Mouse (Mus musculus) liver, postnatal 0 days (tissue): ENCODE measurements around the gene Dgki. TPM values are rescaled to one million over a fixed set of nuclear protein-coding genes. Genes with fewer than 3 reads are reported as not detected.

Experiments
- ATAC-seq: fragments of 200-750 bp; cut with Nextera tagmentation; 2 replicates; pipeline ENCODE4 v1.8.0; 2017; ENCODE audit warnings: mild to moderate bottlenecking, moderate library complexity
- DNase-seq: peaks from one replicate; pipeline ENCODE4 v3.0.0-alpha.2; 2016
- H3K27ac ChIP-seq: fragments of 300-500 bp; sonication (generic); 2 replicates; pipeline ENCODE4 v1.5.1; 2014; ENCODE audit warnings: antibody characterized with exemption, moderate library complexity, mild to moderate bottlenecking, low read depth
- H3K27me3 ChIP-seq: fragments of 300-500 bp; sonication (generic); 2 replicates; pipeline ENCODE4 v1.6.1; 2014; ENCODE audit warnings: low read length, control low read depth, mixed read lengths; ENCODE audit not compliant: insufficient read depth
- H3K36me3 ChIP-seq: fragments of 300-500 bp; sonication (generic); replicated peaks from 2 replicates; pipeline ENCODE4 v1.6.1; 2014; ENCODE audit warnings: mild to moderate bottlenecking, control low read depth, low read length, moderate library complexity, mixed read lengths; ENCODE audit not compliant: insufficient read depth
- H3K4me1 ChIP-seq: fragments of 300-500 bp; sonication (generic); 2 replicates; pipeline ENCODE4 v1.6.1; 2014; ENCODE audit warnings: antibody characterized with exemption, mild to moderate bottlenecking, control low read depth; ENCODE audit not compliant: insufficient read depth
- H3K4me2 ChIP-seq: fragments of 300-500 bp; sonication (generic); 2 replicates; pipeline ENCODE4 v1.6.1; 2014; ENCODE audit warnings: low read depth, mild to moderate bottlenecking, low read length, moderate library complexity, mixed read lengths
- H3K4me3 ChIP-seq: fragments of 300-500 bp; sonication (generic); 2 replicates; pipeline ENCODE4 v1.5.1; 2014; ENCODE audit warnings: low read depth, low read length
- H3K9ac ChIP-seq: fragments of 300-500 bp; sonication (generic); replicated peaks from 2 replicates; pipeline ENCODE4 v1.6.1; 2014; ENCODE audit warnings: mild to moderate bottlenecking, moderate library complexity
- H3K9me3 ChIP-seq: fragments of 300-500 bp; sonication (generic); 2 replicates; pipeline ENCODE4 v1.6.1; 2016; ENCODE audit warnings: mild to moderate bottlenecking, control low read depth, low read length, mixed read lengths
- CTCF ChIP-seq: sonication (generic); IDR thresholded peaks from 2 replicates; pipeline ENCODE4 v1.5.1; 2016; ENCODE audit warnings: antibody characterized with exemption, low read depth
- EP300 ChIP-seq: IDR thresholded peaks from 2 replicates; pipeline ENCODE4 v1.6.1; 2016; ENCODE audit warnings: antibody characterized with exemption, low read depth, mild to moderate bottlenecking
- WGBS: fragments of 180-500 bp; shearing (Covaris S2); extraction: QIAGEN DNeasy Blood & Tissue Kit; methylation state at CpG from one replicate; pipeline ENCODE4 v1.1.7; 2014; ENCODE audit not compliant: insufficient replicate concordance; 5-methylcytosine and 5-hydroxymethylcytosine counted together
- polyA plus RNA-seq: library from polyadenylated mRNA; unstranded; fragments of >200 nt; fragmentation: Nextera tagmentation; extraction: Ambion mirVana; gene quantifications from 2 replicates; pipeline ENCODE4 v1.2.1, GENCODE M21; 2015

Gene Dgki
- polyA plus RNA-seq, 1 experiment from 2014 or later: 0.56 TPM

DNA sequence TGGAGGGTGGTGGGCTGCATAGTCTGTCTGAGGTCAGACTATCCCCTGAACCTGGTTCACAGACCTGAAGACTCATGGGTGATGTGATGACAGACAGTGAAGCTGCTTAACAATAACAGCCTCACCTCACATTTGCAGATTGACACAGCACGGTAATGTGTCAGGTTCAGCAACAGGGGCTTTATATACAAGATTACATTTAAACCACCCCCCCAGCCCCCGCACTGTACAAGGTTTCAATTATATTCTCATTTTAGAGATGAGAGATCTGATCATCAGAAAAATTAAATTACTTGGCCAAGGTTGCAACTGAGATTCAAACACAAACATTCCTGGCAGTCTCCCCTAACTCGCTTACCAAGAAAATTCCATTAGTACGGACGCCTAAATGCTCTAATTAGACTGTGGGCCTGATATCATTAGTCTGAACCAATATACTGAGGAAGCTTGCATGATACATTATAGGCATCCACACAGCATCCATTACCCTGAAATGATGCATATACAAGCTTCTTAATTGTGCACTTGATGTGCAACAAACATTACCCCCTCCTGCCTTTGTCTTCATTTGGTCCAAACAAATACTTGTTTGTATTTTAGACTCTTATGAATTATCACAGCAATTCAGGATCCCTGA is 330.6 kb downstream of the Dgki start:
- TF ChIP-seq CTCF (no peak), EP300 (no peak)
- WGBS: 84% methylated on average over 5 of the region's 5 CpGs
- no peaks in the 10 kb centered on the region for H3K9me3 ChIP-seq
- no peaks in the 10 kb centered on the region for H3K27me3 ChIP-seq
- no peak overlapping the region for H3K9ac ChIP-seq
- H3K27ac ChIP-seq: no peak overlapping the region
- no peak overlapping the region for H3K4me3 ChIP-seq
- no peak for ATAC-seq
- H3K4me2 ChIP-seq: no peak overlapping the region
- no peaks in the 10 kb centered on the region for H3K36me3 ChIP-seq
- no peaks in the 10 kb centered on the region for H3K4me1 ChIP-seq
- no peak for DNase-seq

DNA sequence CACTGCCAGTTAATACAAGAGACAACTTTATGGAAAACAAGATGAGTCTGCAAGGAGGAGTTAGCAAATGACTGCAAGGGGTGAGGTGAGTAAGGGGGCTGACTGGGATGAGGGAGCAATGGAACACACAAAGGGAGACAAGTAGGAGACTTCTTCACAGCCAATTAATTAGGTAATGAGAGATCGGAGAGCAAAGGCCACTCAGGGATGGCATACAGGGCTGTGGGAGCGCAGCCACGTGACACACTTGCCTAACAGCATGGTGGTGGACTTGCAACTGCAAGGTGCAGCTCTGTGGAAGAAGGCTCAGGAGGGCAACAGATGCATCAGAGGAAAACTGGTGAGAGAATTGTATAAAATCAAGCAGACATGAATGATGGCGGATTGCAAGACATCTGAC is 339.3 kb downstream of the Dgki start:
- DNase-seq (no peak), ATAC-seq (no peak)
- no peak overlapping the region for H3K4me2 ChIP-seq
- TF ChIP-seq CTCF: no peak
- TF ChIP-seq EP300: no peak
- H3K27ac ChIP-seq: no peak overlapping the region
- H3K4me1 ChIP-seq: no peaks in the 10 kb centered on the region
- H3K36me3 ChIP-seq: no peaks in the 10 kb centered on the region
- no peaks in the 10 kb centered on the region for H3K9me3 ChIP-seq
- 72% methylated on average over 4 of the region's 4 CpGs for WGBS
- H3K9ac ChIP-seq: no peak overlapping the region
- H3K4me3 ChIP-seq: no peak overlapping the region
- H3K27me3 ChIP-seq: no peaks in the 10 kb centered on the region

DNA sequence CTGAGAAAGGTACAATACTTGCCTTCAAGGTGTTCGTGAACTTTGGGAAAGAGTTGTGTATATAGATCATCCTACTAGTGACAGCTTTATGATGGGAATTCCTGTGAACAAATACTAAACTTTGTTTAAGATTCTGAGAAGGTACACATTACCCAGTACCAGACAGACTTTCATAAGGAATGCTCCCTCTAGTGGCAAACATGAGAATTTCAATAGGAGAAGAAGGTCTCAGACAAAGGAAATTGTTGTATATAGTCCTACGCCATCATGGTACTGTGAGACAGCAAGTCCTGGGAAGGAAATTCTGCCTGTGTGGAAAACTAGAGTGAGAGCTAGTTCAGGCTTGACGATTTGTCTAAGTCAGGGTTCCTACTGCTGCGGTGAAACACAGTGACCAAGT is 344.7 kb downstream of the Dgki start:
- no peaks in the 10 kb centered on the region for H3K36me3 ChIP-seq
- no peak overlapping the region for H3K9ac ChIP-seq
- H3K27ac ChIP-seq: no peak overlapping the region
- ATAC-seq (no peak), DNase-seq (no peak)
- H3K27me3 ChIP-seq: no peaks in the 10 kb centered on the region
- WGBS: 74% methylated on average over 4 of the region's 4 CpGs
- no peaks in the 10 kb centered on the region for H3K9me3 ChIP-seq
- TF ChIP-seq EP300 (no peak), CTCF (peak; percentile 54)
- H3K4me1 ChIP-seq: no peaks in the 10 kb centered on the region
- H3K4me3 ChIP-seq: no peak overlapping the region
- H3K4me2 ChIP-seq: no peak overlapping the region

- WGBS: 45% methylated on average over 3 of the region's 3 CpGs
- ATAC-seq: no peak
Measured at GRCm38 (mm10) chr6:36950648-36951047, 349.3 kb downstream of the Dgki start.

DNA sequence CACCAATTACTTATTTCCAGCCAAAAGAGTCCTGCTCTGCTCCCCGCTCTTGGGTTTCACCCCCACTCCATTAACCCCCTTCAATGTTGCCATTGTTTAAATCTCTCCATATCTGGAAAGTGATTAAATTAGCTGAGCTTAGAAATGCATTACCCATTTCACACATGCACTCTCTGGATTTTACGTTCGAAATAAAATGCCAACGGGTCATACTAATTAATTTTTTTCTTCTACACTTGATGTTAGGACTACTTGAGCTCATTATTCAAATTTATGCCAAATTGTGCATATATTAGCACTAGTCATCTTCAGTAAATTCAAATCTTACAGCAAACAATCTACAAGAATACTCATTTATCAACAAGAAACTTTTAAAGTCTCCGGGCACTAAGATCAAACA is 352.1 kb downstream of the Dgki start:
- no peak for ATAC-seq

More at GRCm38 (mm10) chr6:36950648-36951047, 349.3 kb downstream of the Dgki start:
- H3K27ac ChIP-seq: no peak overlapping the region
- TF ChIP-seq CTCF (no peak), EP300 (no peak)
- no peaks in the 10 kb centered on the region for H3K9me3 ChIP-seq
- no peak for DNase-seq
- H3K36me3 ChIP-seq: no peaks in the 10 kb centered on the region
- H3K4me1 ChIP-seq: no peaks in the 10 kb centered on the region
- H3K27me3 ChIP-seq: no peaks in the 10 kb centered on the region
- H3K4me2 ChIP-seq: no peak overlapping the region
- H3K4me3 ChIP-seq: no peak overlapping the region
- H3K9ac ChIP-seq: no peak overlapping the region

GRCm38 (mm10) chr6:36937527-36937926 is 362.5 kb downstream of the Dgki start:
- no peak for DNase-seq
- no peak for ATAC-seq
- Histone ChIP-seq H3K9ac (no peak overlapping the region), H3K9me3 (no peaks in the 10 kb centered on the region), H3K27me3 (no peaks in the 10 kb centered on the region), H3K4me1 (no peaks in the 10 kb centered on the region), H3K4me3 (no peak overlapping the region), H3K27ac (no peak overlapping the region), H3K4me2 (no peak overlapping the region), H3K36me3 (no peaks in the 10 kb centered on the region)
- WGBS: 47% methylated on average over 2 of the region's 2 CpGs
- TF ChIP-seq EP300 (no peak), CTCF (no peak)

More for the DNA sequence above, 352.1 kb downstream of the Dgki start:
- H3K4me2 ChIP-seq: no peak overlapping the region
- H3K27ac ChIP-seq: no peak overlapping the region
- DNase-seq: no peak
- H3K27me3 ChIP-seq: no peaks in the 10 kb centered on the region
- WGBS: 84% methylated on average over 5 of the region's 5 CpGs
- no peak overlapping the region for H3K4me3 ChIP-seq
- no peaks in the 10 kb centered on the region for H3K36me3 ChIP-seq
- no peaks in the 10 kb centered on the region for H3K9me3 ChIP-seq
- no peak overlapping the region for H3K9ac ChIP-seq
- no peak for TF ChIP-seq CTCF
- no peak for TF ChIP-seq EP300
- no peaks in the 10 kb centered on the region for H3K4me1 ChIP-seq
